Mouse (Mus musculus) myocyte (in vitro differentiated cells): ENCODE measurements at regions not wholly inside any gene's neighbourhood (a gene's known extent, or its start where the extent isn't known, plus 50 kb on each side); places are given as distances from the start of the nearest gene placed in this dataset.

Source experiments
- E2F4 ChIP-seq: IDR thresholded peaks from one replicate; pipeline ENCODE4 v1.6.1; 2011; ENCODE audit warnings: mild to moderate bottlenecking, control low read depth, moderate library complexity; ENCODE audit not compliant: insufficient read depth
- MAX ChIP-seq: IDR thresholded peaks from one replicate; pipeline ENCODE4 v1.6.1; 2011; ENCODE audit warnings: low read depth, mild to moderate bottlenecking, control low read depth
- POLR2A ChIP-seq: IDR thresholded peaks from one replicate; pipeline ENCODE4 v1.6.1; 2011; ENCODE audit warnings: low read depth, mild to moderate bottlenecking, control low read depth, moderate library complexity; ENCODE audit not compliant: insufficient read length
- POLR2AphosphoS2 ChIP-seq: IDR thresholded peaks from one replicate; pipeline ENCODE4 v1.6.1; 2011; ENCODE audit warnings: low read depth, control low read depth; ENCODE audit not compliant: insufficient read length
- SRF ChIP-seq: IDR thresholded peaks from one replicate; pipeline ENCODE4 v1.6.1; 2011; ENCODE audit warnings: low read depth; ENCODE audit not compliant: control insufficient read depth, insufficient read length
- TCF12 ChIP-seq: IDR thresholded peaks from one replicate; pipeline ENCODE4 v1.6.1; 2011; ENCODE audit warnings: mild to moderate bottlenecking, control low read depth; ENCODE audit not compliant: poor library complexity, insufficient read depth, severe bottlenecking
- TCF3 ChIP-seq: IDR thresholded peaks from one replicate; pipeline ENCODE4 v1.6.1; 2011; ENCODE audit warnings: low read depth, control low read depth; ENCODE audit not compliant: insufficient read length
- USF1 ChIP-seq: IDR thresholded peaks from one replicate; pipeline ENCODE4 v1.6.1; 2011; ENCODE audit warnings: low read depth, mild to moderate bottlenecking, control low read depth, moderate library complexity

DNA sequence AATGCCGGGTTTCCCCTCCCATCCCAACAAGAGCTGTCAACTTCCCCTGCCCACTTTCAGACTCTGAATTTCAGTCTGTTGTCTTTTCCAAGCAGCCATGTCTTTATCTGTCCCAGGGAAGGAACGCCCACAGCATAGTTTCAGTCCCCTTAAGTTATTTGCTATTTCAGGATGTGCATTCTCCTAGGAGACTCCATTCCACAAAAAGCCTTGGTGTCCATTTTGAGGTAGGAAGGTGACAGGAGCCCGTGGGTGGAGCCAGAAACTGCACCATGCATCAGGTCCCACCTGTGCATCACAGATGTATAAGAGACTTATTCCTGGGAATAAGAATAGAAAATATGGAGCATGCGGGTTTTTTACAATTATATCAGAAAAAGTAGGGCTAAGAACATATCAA lies 138.9 kb upstream of the Cpne8 start:
- TF ChIP-seq POLR2AphosphoS2 = no peak
- TF ChIP-seq POLR2A = no peak
- no peak for TF ChIP-seq E2F4
- TF ChIP-seq MAX = no peak
- TF ChIP-seq TCF12 = no peak
- TF ChIP-seq USF1 = no peak
- TF ChIP-seq SRF = no peak
- TF ChIP-seq TCF3 = no peak
